Mouse (Mus musculus) G1E (cell line): Measurements from ENCODE around the gene Hoxb9. TPM values are rescaled to one million over a fixed set of nuclear protein-coding genes. Genes with fewer than 3 reads are reported as not detected.

Experiments used
- ATAC-seq: 2 replicates; pipeline ENCODE4 v1.8.0; 2016; ENCODE audit warnings: mild to moderate bottlenecking; ENCODE audit not compliant: insufficient number of reproducible peaks, poor library complexity, low FRiP score, severe bottlenecking; ENCODE audit errors: extremely low read depth
- DNase-seq: peaks from one replicate; pipeline ENCODE4 v3.0.0; 2012; ENCODE audit warnings: low spot score
- H3K27me3 ChIP-seq: 2 replicates; pipeline ENCODE4 v1.6.1; 2012; ENCODE audit warnings: mild to moderate bottlenecking, low read length, inconsistent platforms; ENCODE audit not compliant: insufficient read depth
- H3K36me3 ChIP-seq: replicated peaks from 2 replicates; pipeline ENCODE3; 2012; ENCODE audit warnings: mild to moderate bottlenecking, inconsistent platforms
- H3K4me1 ChIP-seq: 2 replicates; pipeline ENCODE4 v1.6.1; 2012; ENCODE audit warnings: low read depth, low read length, inconsistent platforms, mixed read lengths; ENCODE audit not compliant: insufficient read depth
- H3K4me3 ChIP-seq: 2 replicates; pipeline ENCODE4 v1.5.1; 2012; ENCODE audit warnings: low read depth, mild to moderate bottlenecking, inconsistent platforms, low read length, moderate library complexity, mixed read lengths
- H3K9me3 ChIP-seq: replicated peaks from 2 replicates; pipeline ENCODE4 v1.6.1; 2012; ENCODE audit warnings: inconsistent platforms
- CTCF ChIP-seq: IDR thresholded peaks from 2 replicates; pipeline ENCODE4 v1.5.1; 2012; ENCODE audit warnings: low read depth, low read length, inconsistent platforms, mixed read lengths
- GATA1 ChIP-seq: IDR thresholded peaks from 2 replicates; pipeline ENCODE4 v1.6.1; 2012; ENCODE audit warnings: borderline replicate concordance, low read length, inconsistent platforms, mixed read lengths
- GATA2 ChIP-seq: IDR thresholded peaks from 2 replicates; pipeline ENCODE4 v1.6.1; 2012; ENCODE audit warnings: low read depth, low read length, inconsistent platforms, borderline replicate concordance
- POLR2AphosphoS5 ChIP-seq: IDR thresholded peaks from 2 replicates; pipeline ENCODE4 v1.6.1; 2012; ENCODE audit warnings: low read depth, low read length, inconsistent platforms; ENCODE audit not compliant: insufficient replicate concordance
- TAL1 ChIP-seq: conservative IDR thresholded peaks from 2 replicates; pipeline ENCODE4 v1.6.1; 2012; ENCODE audit warnings: low read depth, low read length, inconsistent platforms, mixed read lengths
- polyA plus RNA-seq: library from polyadenylated mRNA; stranded (reverse); fragments of >175 nt; gene quantifications from 2 replicates; pipeline ENCODE4 v1.2.3, GENCODE M21; 2012
- total RNA-seq, 2 experiments: library from RNA; stranded (forward) in 1 of 2; stranded (reverse) in 1 of 2; fragments of 200-1000 nt in 1 of 2; fragments of >200 nt in 1 of 2; fragmentation: Nextera tagmentation in 1 of 2; gene quantifications; 2 replicates each; pipeline ENCODE4 v1.2.3; 2014 to 2017

Gene Hoxb9
- total and polyA plus RNA-seq, 3 experiments, result not detected

GRCm38 (mm10) chr11:96313806-96314428 is 42.7 kb downstream of the Hoxb9 start:
- peaks cover 2% of the 10 kb centered on the region; the same call in 1 of the 2 replicates for H3K4me1 ChIP-seq
- peaks cover 59% of the 10 kb centered on the region for H3K27me3 ChIP-seq
- no peak for TF ChIP-seq GATA1
- DNase-seq (no peak), ATAC-seq (no peak)
- H3K9me3 ChIP-seq, result no peaks in the 10 kb centered on the region
- no peak overlapping the region for H3K4me3 ChIP-seq
- no peaks in the 10 kb centered on the region for H3K36me3 ChIP-seq

- H3K36me3 ChIP-seq, result no peaks in the 10 kb centered on the region
- ATAC-seq (no peak), DNase-seq (no peak)
- H3K4me1 ChIP-seq, result peaks cover 2% of the 10 kb centered on the region; the same call in 1 of the 2 replicates
- H3K27me3 ChIP-seq, result peaks cover 57% of the 10 kb centered on the region
- TF ChIP-seq CTCF (no peak), POLR2AphosphoS5 (no peak), TAL1 (no peak), GATA1 (no peak), GATA2 (no peak)
- no peaks in the 10 kb centered on the region for H3K9me3 ChIP-seq
- H3K4me3 ChIP-seq, result no peak overlapping the region
Observed at GRCm38 (mm10) chr11:96314671-96315343, 43.5 kb downstream of the Hoxb9 start.

GRCm38 (mm10) chr11:96315344-96315681 is 44.1 kb downstream of the Hoxb9 start:
- H3K9me3 ChIP-seq, result no peaks in the 10 kb centered on the region
- peaks cover 2% of the 10 kb centered on the region; the same call in 1 of the 2 replicates for H3K4me1 ChIP-seq
- TF ChIP-seq TAL1, result no peak
- no peak for TF ChIP-seq GATA1
- TF ChIP-seq POLR2AphosphoS5, result no peak
- TF ChIP-seq CTCF, result no peak
- no peak for TF ChIP-seq GATA2
- H3K4me3 ChIP-seq, result no peak overlapping the region
- no peak for ATAC-seq
- no peak for DNase-seq
- H3K27me3 ChIP-seq, result peaks cover 58% of the 10 kb centered on the region
- no peaks in the 10 kb centered on the region for H3K36me3 ChIP-seq

- ATAC-seq (no peak), DNase-seq (no peak)
- no peak for TF ChIP-seq POLR2AphosphoS5
- no peak for TF ChIP-seq CTCF
- no peak for TF ChIP-seq GATA2
- no peak for TF ChIP-seq TAL1
- no peak for TF ChIP-seq GATA1
- H3K9me3 ChIP-seq, result no peaks in the 10 kb centered on the region
- H3K4me1 ChIP-seq, result no peaks in the 10 kb centered on the region
- H3K27me3 ChIP-seq, result peaks cover 52% of the 10 kb centered on the region
- H3K4me3 ChIP-seq, result no peak overlapping the region
- no peaks in the 10 kb centered on the region for H3K36me3 ChIP-seq
Observed at GRCm38 (mm10) chr11:96316696-96317607, 45.7 kb downstream of the Hoxb9 start.

GRCm38 (mm10) chr11:96317608-96318367 is 46.5 kb downstream of the Hoxb9 start, which contains the start of gene Hoxb4:
TSS of gene Hoxb4 (plus strand) at chr11:96318267.
- H3K4me1 ChIP-seq, result no peaks in the 10 kb centered on the region
- no peaks in the 10 kb centered on the region for H3K9me3 ChIP-seq
- TF ChIP-seq GATA2 (no peak), TAL1 (no peak), GATA1 (no peak), CTCF (no peak), POLR2AphosphoS5 (no peak)
- ATAC-seq (no peak), DNase-seq (no peak)
- H3K4me3 ChIP-seq, result no peak within 1 kb of the TSS
- H3K27me3 ChIP-seq, result peaks cover 50% of the 10 kb centered on the region
- no peaks in the 10 kb centered on the region for H3K36me3 ChIP-seq
